Mouse (Mus musculus) C2C12 (cell line): ENCODE results near the gene Bmper.

ENCODE experiments used
- CEBPB ChIP-seq: IDR thresholded peaks from one replicate; pipeline ENCODE4 v1.6.1; 2011; ENCODE audit warnings: low read depth, mild to moderate bottlenecking, control low read depth, moderate library complexity
- CTCF ChIP-seq: IDR thresholded peaks from one replicate; pipeline ENCODE4 v1.5.1; 2011; ENCODE audit not compliant: control insufficient read depth, insufficient read depth, insufficient read length
- FOSL1 ChIP-seq: IDR thresholded peaks from one replicate; pipeline ENCODE4 v1.8.0; 2011; ENCODE audit warnings: mild to moderate bottlenecking, low read length; ENCODE audit not compliant: poor library complexity, insufficient read depth, severe bottlenecking
- MAX ChIP-seq: IDR thresholded peaks from one replicate; pipeline ENCODE4 v1.6.1; 2011; ENCODE audit warnings: mild to moderate bottlenecking, control low read depth
- MYOD1 ChIP-seq: IDR thresholded peaks from one replicate; pipeline ENCODE4 v1.6.1; 2011; ENCODE audit warnings: low read depth; ENCODE audit not compliant: control insufficient read depth, insufficient read length
- MYOG ChIP-seq: IDR thresholded peaks from one replicate; pipeline ENCODE4 v1.6.1; 2011; ENCODE audit not compliant: control insufficient read depth, insufficient read length; ENCODE audit errors: extremely low read depth
- USF1 ChIP-seq: IDR thresholded peaks from one replicate; pipeline ENCODE4 v1.6.1; 2011; ENCODE audit warnings: low read depth, mild to moderate bottlenecking, control low read depth, moderate library complexity

- TF ChIP-seq CTCF (no peak), USF1 (no peak), MAX (no peak), MYOD1 (no peak), CEBPB (no peak), MYOG (no peak), FOSL1 (no peak)
These were observed 34.7 kb upstream of the Bmper start for GRCm38 (mm10) chr9:23188136-23188535.
